Mouse (Mus musculus): ENCODE measurements at regions not wholly inside any gene's neighbourhood (a gene's known extent, or its start where the extent isn't known, plus 50 kb on each side); places are given as distances from the start of the nearest gene placed in this dataset.

DNA sequence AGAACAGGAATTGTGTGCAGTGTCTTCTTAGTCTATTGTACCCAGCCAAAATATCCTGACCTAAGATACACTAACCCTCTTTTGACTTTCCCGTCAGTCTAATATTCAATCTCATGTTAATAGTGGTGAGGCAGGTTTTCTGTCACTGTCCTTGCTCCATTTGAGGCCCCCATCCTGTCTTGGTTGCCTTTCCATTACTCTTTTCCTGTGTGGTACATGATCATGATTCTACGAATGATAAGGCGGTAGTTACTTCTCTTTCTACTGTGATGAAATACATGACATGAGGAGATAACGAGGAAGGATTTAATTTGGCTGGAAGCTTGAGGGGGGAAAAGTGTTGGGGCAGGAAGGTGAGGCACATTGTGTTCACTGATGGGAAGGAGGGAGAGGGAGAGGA is 185.7 kb upstream of the Pgrmc2 start:
- TF ChIP-seq POLR2A (IDR thresholded peaks at IDR 0.05; ENCODE audit: low read depth, low read length) (no peak), CTCF (IDR thresholded peaks at IDR 0.05; ENCODE audit: extremely low read depth, insufficient read length, insufficient replicate concordance, low read depth, low read length) (no peak)
